Mouse (Mus musculus) cerebellum, adult 2 months (tissue): ENCODE data around the gene Ppp6r2. TPM values are rescaled to one million over a fixed set of nuclear protein-coding genes. Genes with fewer than 3 reads are reported as not detected.

Experiments used
- DNase-seq, 2 experiments: peaks; one replicate each; pipeline ENCODE4 v3.0.0; 2021
- H3K27ac ChIP-seq: fragments of 200-500 bp; 2 replicates; pipeline ENCODE4 v1.5.1; 2012; ENCODE audit warnings: low read length, control low read depth, inconsistent platforms; ENCODE audit not compliant: insufficient read depth
- H3K27me3 ChIP-seq: fragments of 200-500 bp; 2 replicates; pipeline ENCODE4 v1.6.1; 2012; ENCODE audit warnings: inconsistent platforms, mild to moderate bottlenecking, low read length, moderate library complexity; ENCODE audit not compliant: control insufficient read depth, insufficient read depth
- H3K4me1 ChIP-seq: fragments of 200-500 bp; 2 replicates; pipeline ENCODE4 v1.6.1; 2011; ENCODE audit warnings: low read length; ENCODE audit not compliant: control insufficient read depth, insufficient read depth
- H3K4me3 ChIP-seq: fragments of 200-500 bp; replicated peaks from 2 replicates; pipeline ENCODE3; 2011; ENCODE audit warnings: mild to moderate bottlenecking, low read depth, low read length, control low read depth; ENCODE audit not compliant: insufficient read depth
- CTCF ChIP-seq: fragments of 200-500 bp; IDR thresholded peaks from 2 replicates; pipeline ENCODE4 v1.5.1; 2011; ENCODE audit warnings: low read depth, mild to moderate bottlenecking, control low read depth, low read length, moderate library complexity, borderline replicate concordance; ENCODE audit not compliant: insufficient read depth
- POLR2A ChIP-seq: fragments of 200-500 bp; IDR thresholded peaks from 2 replicates; pipeline ENCODE4 v1.6.1; 2011; ENCODE audit warnings: low read length, control low read depth, borderline replicate concordance; ENCODE audit not compliant: insufficient read depth
- WGBS: fragments of 180-500 bp; shearing (Covaris S2); methylation state at CpG from one replicate; pipeline ENCODE4 v1.1.7; 2018; 5-methylcytosine and 5-hydroxymethylcytosine counted together
- polyA plus RNA-seq: library from polyadenylated mRNA; depleted of rRNA; stranded (reverse); fragments of >200 nt; gene quantifications from 2 replicates; pipeline ENCODE4 v1.2.3, GENCODE M21; 2012

Gene Ppp6r2
- polyA plus RNA-seq, 1 experiment = 240 TPM

- Histone ChIP-seq H3K27me3 (no peaks in the 10 kb centered on the region), H3K4me1 (peaks cover 2% of the 10 kb centered on the region; the same call in 1 of the 2 replicates), H3K4me3 (peak overlapping the region; percentile 57), H3K27ac (peak overlapping the region; percentile 87)
- TF ChIP-seq POLR2A (no peak), CTCF (peak; percentile 55; the same call in 1 of the 2 replicates)
- DNase-seq = peak; percentile 85 to 94
- WGBS = 6% methylated on average over 22 of the region's 22 CpGs
Measured at GRCm38 (mm10) chr15:89209886-89210761, 1.2 kb upstream of the Ppp6r2 start.

GRCm38 (mm10) chr15:89211716-89212461, 536 bp downstream of the Ppp6r2 start:
- peak overlapping the region; percentile 96 for H3K4me3 ChIP-seq
- peak in 1 of 2 experiments; percentile 62 for DNase-seq
- no peaks in the 10 kb centered on the region for H3K27me3 ChIP-seq
- H3K27ac ChIP-seq = peak overlapping the region; percentile 91
- no peak for TF ChIP-seq POLR2A
- TF ChIP-seq CTCF = no peak
- H3K4me1 ChIP-seq = peaks cover 7% of the 10 kb centered on the region; the same call in 1 of the 2 replicates
- 1% methylated on average over 35 of the region's 35 CpGs for WGBS

- no peak for TF ChIP-seq POLR2A
- TF ChIP-seq CTCF = no peak
Measured at GRCm38 (mm10) chr15:89212495-89212894, 1.1 kb downstream of the Ppp6r2 start.

GRCm38 (mm10) chr15:89213517-89213916, 2.2 kb downstream of the Ppp6r2 start:
- peak overlapping the region; percentile 58 for H3K4me3 ChIP-seq
- no peak overlapping the region for H3K27ac ChIP-seq
- H3K27me3 ChIP-seq = no peaks in the 10 kb centered on the region
- 16% methylated on average over 3 of the region's 3 CpGs for WGBS
- peak in 1 of 2 experiments; percentile 26 for DNase-seq
- H3K4me1 ChIP-seq = peaks cover 7% of the 10 kb centered on the region; the same call in 1 of the 2 replicates
- TF ChIP-seq CTCF (no peak), POLR2A (no peak)

More at GRCm38 (mm10) chr15:89212495-89212894, 1.1 kb downstream of the Ppp6r2 start:
- H3K27ac ChIP-seq = peak overlapping the region; percentile 91; the same call in 1 of the 2 replicates
- peak overlapping the region; percentile 96 for H3K4me3 ChIP-seq
- no peaks in the 10 kb centered on the region for H3K27me3 ChIP-seq
- WGBS = 27% methylated on average over 6 of the region's 6 CpGs
- peak in 1 of 2 experiments; percentile 38 for DNase-seq
- peaks cover 7% of the 10 kb centered on the region; the same call in 1 of the 2 replicates for H3K4me1 ChIP-seq

- DNase-seq = peak; percentile 37 to 84
- Histone ChIP-seq H3K27me3 (no peaks in the 10 kb centered on the region), H3K4me3 (no peak overlapping the region), H3K27ac (no peak overlapping the region), H3K4me1 (peaks cover 7% of the 10 kb centered on the region; the same call in 1 of the 2 replicates)
- WGBS = 34% methylated on average over 3 of the region's 3 CpGs
- no peak for TF ChIP-seq POLR2A
- TF ChIP-seq CTCF = no peak
Measured at GRCm38 (mm10) chr15:89214953-89215352, 3.6 kb downstream of the Ppp6r2 start.

GRCm38 (mm10) chr15:89215611-89216233, 4.4 kb downstream of the Ppp6r2 start:
- peak overlapping the region; percentile 20 for H3K4me3 ChIP-seq
- TF ChIP-seq POLR2A = no peak
- TF ChIP-seq CTCF = no peak

GRCm38 (mm10) chr15:89233586-89233985, 22.2 kb downstream of the Ppp6r2 start:
- Histone ChIP-seq H3K4me1 (peaks cover 7% of the 10 kb centered on the region; the same call in 1 of the 2 replicates), H3K27me3 (no peaks in the 10 kb centered on the region), H3K4me3 (no peak overlapping the region), H3K27ac (no peak overlapping the region)
- DNase-seq = peak; percentile 76 to 92
- TF ChIP-seq POLR2A = no peak
- peak; percentile 70; the same call in 1 of the 2 replicates for TF ChIP-seq CTCF
- 4% methylated on average over 2 of the region's 2 CpGs for WGBS

More at GRCm38 (mm10) chr15:89215611-89216233, 4.4 kb downstream of the Ppp6r2 start:
- peak overlapping the region; percentile 70 for H3K27ac ChIP-seq
- DNase-seq = peak; percentile 70 to 83
- no peaks in the 10 kb centered on the region for H3K27me3 ChIP-seq
- peaks cover 5% of the 10 kb centered on the region; the same call in 1 of the 2 replicates for H3K4me1 ChIP-seq
- WGBS = 26% methylated on average over 2 of the region's 2 CpGs
